Mouse (Mus musculus) retina, postnatal 1 day (tissue): Measurements from ENCODE around the gene St3gal3.
A peak's percentile ranks its signal among the peaks of the same experiment; 100 is the strongest.

Source experiments
- DNase-seq: peaks from one replicate; pipeline ENCODE4 v3.0.0-alpha.2; 2012

The St3gal3 gene

GRCm38 (mm10) chr4:117887133-117887532 lies 247.6 kb downstream of the St3gal3 start, which contains the start of gene Atp6v0b:
TSS of gene Atp6v0b (minus strand) at chr4:117887333.
- peak; percentile 92 for DNase-seq

- DNase-seq: no peak
These were observed 248.1 kb downstream of the St3gal3 start for GRCm38 (mm10) chr4:117886644-117887043.

- no peak for DNase-seq
These were observed 248.7 kb downstream of the St3gal3 start for GRCm38 (mm10) chr4:117885994-117886393.

- no peak for DNase-seq
These were observed 249.6 kb downstream of the St3gal3 start for GRCm38 (mm10) chr4:117885093-117885492.

- DNase-seq: no peak
These were observed 250.6 kb downstream of the St3gal3 start for GRCm38 (mm10) chr4:117884146-117884545.

- peak; percentile 70 for DNase-seq
These were observed 251.7 kb downstream of the St3gal3 start, which contains the start of gene B4galt2 for GRCm38 (mm10) chr4:117882701-117883691. TSS of gene B4galt2 (minus strand) at chr4:117883487.
